Mouse (Mus musculus): ENCODE measurements around the gene Bpnt1. TPM values are rescaled to one million over a fixed set of nuclear protein-coding genes. Genes with fewer than 3 reads are reported as not detected.

The Bpnt1 gene
- polyA plus RNA-seq, 1 experiment = 20.0 TPM

DNA sequence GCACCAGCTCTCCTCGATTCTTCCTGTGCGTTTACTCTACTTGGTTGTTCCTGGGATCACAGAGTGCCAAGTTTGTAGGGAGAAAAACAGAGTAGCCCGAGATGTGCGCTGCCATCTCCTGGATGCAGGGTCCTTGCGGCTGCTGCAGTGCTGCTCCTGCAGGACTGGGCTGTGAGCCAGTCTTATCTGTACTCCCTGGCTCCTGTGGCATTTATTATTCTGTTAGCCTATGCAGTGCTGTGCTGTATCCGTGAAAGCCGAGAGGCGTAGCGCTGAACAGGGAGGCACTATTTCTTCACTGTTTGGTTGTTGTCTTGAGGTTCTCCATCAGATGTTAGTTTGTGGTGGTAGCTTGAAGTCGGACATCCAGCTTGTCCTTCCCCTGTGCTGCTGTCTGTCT lies 74.0 kb downstream of the Bpnt1 start:
- TF ChIP-seq TCF3 (IDR thresholded peaks at IDR 0.05; ENCODE audit: insufficient read length, low read depth) = no peak
- TF ChIP-seq USF1 (IDR thresholded peaks at IDR 0.05; ENCODE audit: low read depth) = no peak
- Histone ChIP-seq H3K4me3 (no peak overlapping the region), H3K79me2 (ENCODE audit: control insufficient read depth, insufficient read depth) (peaks cover 6% of the 10 kb centered on the region), H3ac (ENCODE audit: control insufficient read depth, insufficient read length) (no peak overlapping the region), H3K27me3 (ENCODE audit: control insufficient read depth, insufficient read depth, insufficient read length) (no peaks in the 10 kb centered on the region), H3K36me3 (ENCODE audit: control insufficient read depth, insufficient read depth) (peaks cover 96% of the 10 kb centered on the region), H3K4me2 (ENCODE audit: low read depth) (no peak overlapping the region)

Other genes starting within 250 kb of the Bpnt1 start
- gene Rab3gap2, start 128.0 kb upstream of the Bpnt1 start, polyA plus RNA-seq (2012; fragmentation: generic; extraction: Trizol) = 32.2 TPM
- gene Iars2, start 2.8 kb upstream of the Bpnt1 start, polyA plus RNA-seq (2012; fragmentation: generic; extraction: Trizol) = 16.2 TPM
- gene Eprs, start 30.9 kb downstream of the Bpnt1 start, polyA plus RNA-seq (2012; fragmentation: generic; extraction: Trizol) = 94.5 TPM
- not detected for gene Slc30a10, start 122.7 kb downstream of the Bpnt1 start, polyA plus RNA-seq (2012; fragmentation: generic; extraction: Trizol)